Mouse (Mus musculus): ENCODE data around the gene Vdac1. TPM values are rescaled to one million over a fixed set of nuclear protein-coding genes. Genes with fewer than 3 reads are reported as not detected.
A peak's percentile ranks its signal among the peaks of the same experiment; 100 is the strongest.
"Not testable (repeated sequence)": the region's sequence is repeated elsewhere in the genome, so short reads cannot be mapped to it uniquely, and the experiment has no call there.

Vdac1 gene
- polyA plus RNA-seq, 1 experiment: 228 TPM

GRCm38 (mm10) chr11:52344991-52345777 is 15.5 kb upstream of the Vdac1 start:
- DNase-seq (ENCODE audit: low read depth): no peak
- TF ChIP-seq CTCF (IDR thresholded peaks at IDR 0.05; ENCODE audit: borderline replicate concordance, extremely low read depth, insufficient read depth, insufficient read length) (no peak), POLR2A (IDR thresholded peaks at IDR 0.05; ENCODE audit: borderline replicate concordance, extremely low read depth, insufficient read depth, insufficient read length, poor library complexity, severe bottlenecking) (no peak)

DNA sequence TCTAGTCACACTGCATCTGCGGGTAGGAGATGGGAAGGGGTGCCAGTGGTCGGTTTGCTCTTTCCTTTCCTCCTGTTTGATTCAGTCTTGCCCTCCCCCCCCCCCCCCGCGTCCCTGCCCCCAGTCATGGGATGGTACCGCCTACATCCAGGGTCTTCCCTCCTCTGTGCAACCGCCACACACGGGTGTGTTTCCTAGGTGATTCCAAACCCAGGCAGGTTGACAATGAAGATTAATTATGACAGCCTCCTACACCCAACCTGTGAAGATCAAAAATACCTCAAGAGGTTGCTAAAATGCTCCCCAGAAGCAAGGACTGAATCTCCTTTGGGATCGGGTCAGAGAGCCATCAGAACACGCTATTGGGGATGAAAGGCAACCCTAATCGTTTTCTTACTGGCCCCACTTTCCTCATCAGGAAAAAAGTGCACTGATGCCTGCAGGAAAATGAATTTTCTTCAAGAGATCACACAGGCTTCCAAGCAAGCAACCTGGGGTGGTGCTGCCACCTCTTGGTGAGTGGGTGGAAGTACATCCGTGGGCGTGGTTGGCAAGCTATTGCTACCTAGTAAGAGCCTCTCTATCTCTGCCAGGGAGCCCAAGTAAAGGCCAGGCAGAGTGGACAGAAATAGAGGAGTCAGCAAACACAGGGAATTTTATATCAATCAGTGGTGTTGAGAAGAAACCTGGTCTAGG is 14.6 kb upstream of the Vdac1 start:
- no peak for TF ChIP-seq POLR2A (IDR thresholded peaks at IDR 0.05; ENCODE audit: borderline replicate concordance, extremely low read depth, insufficient read depth, insufficient read length, poor library complexity, severe bottlenecking)
- TF ChIP-seq CTCF (IDR thresholded peaks at IDR 0.05; ENCODE audit: borderline replicate concordance, extremely low read depth, insufficient read depth, insufficient read length): peak; percentile 91
- peak; percentile 92 for DNase-seq (ENCODE audit: low read depth)

GRCm38 (mm10) chr11:52346635-52347005 is 14.0 kb upstream of the Vdac1 start:
- DNase-seq (ENCODE audit: low read depth): peak; percentile 74
- TF ChIP-seq POLR2A (IDR thresholded peaks at IDR 0.05; ENCODE audit: borderline replicate concordance, extremely low read depth, insufficient read depth, insufficient read length, poor library complexity, severe bottlenecking) (no peak), CTCF (IDR thresholded peaks at IDR 0.05; ENCODE audit: borderline replicate concordance, extremely low read depth, insufficient read depth, insufficient read length) (no peak)

- TF ChIP-seq CTCF (IDR thresholded peaks at IDR 0.05; ENCODE audit: borderline replicate concordance, extremely low read depth, insufficient read depth, insufficient read length) (no peak), POLR2A (IDR thresholded peaks at IDR 0.05; ENCODE audit: borderline replicate concordance, extremely low read depth, insufficient read depth, insufficient read length, poor library complexity, severe bottlenecking) (no peak)
- no peak for DNase-seq (ENCODE audit: low read depth)
Measured at GRCm38 (mm10) chr11:52348156-52348555, 12.5 kb upstream of the Vdac1 start.

DNA sequence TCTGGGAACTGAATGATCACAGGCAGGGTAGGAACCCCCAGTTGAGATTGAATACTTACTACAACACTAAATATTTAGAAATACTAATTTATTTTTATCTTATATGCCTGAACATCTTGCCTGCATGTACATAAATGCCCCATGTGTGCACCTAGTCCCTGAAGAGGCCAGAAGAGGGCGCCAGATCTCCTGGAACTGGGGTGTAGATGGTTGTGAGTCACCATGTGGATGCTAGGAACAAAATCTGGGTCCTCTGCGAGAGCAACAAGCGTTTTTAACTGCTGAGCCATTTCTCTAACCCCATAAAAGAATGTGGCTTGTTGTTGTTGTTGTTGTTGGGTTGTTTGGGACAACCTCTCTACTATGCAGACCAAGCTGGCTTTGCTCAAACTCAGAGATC is 11.9 kb upstream of the Vdac1 start:
- TF ChIP-seq CTCF (IDR thresholded peaks at IDR 0.05; ENCODE audit: borderline replicate concordance, extremely low read depth, insufficient read depth, insufficient read length): peak; percentile 10; the same call in 1 of the 2 replicates
- TF ChIP-seq POLR2A (IDR thresholded peaks at IDR 0.05; ENCODE audit: borderline replicate concordance, extremely low read depth, insufficient read depth, insufficient read length, poor library complexity, severe bottlenecking): no peak
- no peak for DNase-seq (ENCODE audit: low read depth)

DNA sequence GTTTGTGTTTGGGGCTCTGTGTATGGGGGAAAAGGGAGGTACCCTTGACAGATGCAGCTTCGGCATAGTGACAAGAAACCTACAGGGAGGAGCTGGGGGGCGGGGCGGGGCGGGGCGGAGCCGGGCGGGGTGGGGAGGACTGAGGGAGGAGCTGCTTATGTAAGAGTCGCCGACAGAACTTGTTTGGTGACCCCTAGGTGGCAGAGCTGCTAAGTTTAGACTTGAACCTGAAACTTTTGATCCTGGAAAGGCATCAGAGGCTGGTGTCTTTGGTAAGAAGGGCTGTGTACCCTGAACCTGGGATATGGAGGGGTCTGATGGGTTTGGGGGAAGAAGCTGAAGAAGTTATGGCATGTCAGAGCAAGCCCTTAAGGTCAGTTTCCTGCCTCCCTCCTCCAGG is 9.7 kb upstream of the Vdac1 start:
- no peak for TF ChIP-seq POLR2A (IDR thresholded peaks at IDR 0.05; ENCODE audit: borderline replicate concordance, extremely low read depth, insufficient read depth, insufficient read length, poor library complexity, severe bottlenecking)
- TF ChIP-seq CTCF (IDR thresholded peaks at IDR 0.05; ENCODE audit: borderline replicate concordance, extremely low read depth, insufficient read depth, insufficient read length): no peak
- peak; percentile 38 for DNase-seq (ENCODE audit: low read depth)

DNA sequence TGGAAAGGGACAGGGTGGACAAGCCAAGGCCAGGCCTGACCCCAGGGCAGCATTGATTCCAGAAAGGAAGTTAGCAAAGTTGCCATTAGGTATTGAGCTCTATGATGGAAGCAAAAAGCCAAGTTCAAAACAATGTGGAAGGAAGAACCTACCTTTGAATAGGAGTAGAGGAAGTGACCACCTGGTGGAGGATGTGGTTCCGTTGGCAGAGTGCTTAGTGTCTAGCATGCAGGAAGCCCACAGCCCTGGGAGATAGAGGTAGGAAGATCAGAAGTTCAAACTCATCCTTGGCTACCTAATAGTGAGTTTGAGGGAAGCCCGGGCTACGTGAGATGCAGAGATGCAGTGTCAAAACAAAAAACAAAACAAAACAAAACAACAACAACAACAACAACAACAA is 8.4 kb upstream of the Vdac1 start:
- no peak for TF ChIP-seq CTCF (IDR thresholded peaks at IDR 0.05; ENCODE audit: borderline replicate concordance, extremely low read depth, insufficient read depth, insufficient read length)
- no peak for TF ChIP-seq POLR2A (IDR thresholded peaks at IDR 0.05; ENCODE audit: borderline replicate concordance, extremely low read depth, insufficient read depth, insufficient read length, poor library complexity, severe bottlenecking)
- no peak for DNase-seq (ENCODE audit: low read depth)

DNA sequence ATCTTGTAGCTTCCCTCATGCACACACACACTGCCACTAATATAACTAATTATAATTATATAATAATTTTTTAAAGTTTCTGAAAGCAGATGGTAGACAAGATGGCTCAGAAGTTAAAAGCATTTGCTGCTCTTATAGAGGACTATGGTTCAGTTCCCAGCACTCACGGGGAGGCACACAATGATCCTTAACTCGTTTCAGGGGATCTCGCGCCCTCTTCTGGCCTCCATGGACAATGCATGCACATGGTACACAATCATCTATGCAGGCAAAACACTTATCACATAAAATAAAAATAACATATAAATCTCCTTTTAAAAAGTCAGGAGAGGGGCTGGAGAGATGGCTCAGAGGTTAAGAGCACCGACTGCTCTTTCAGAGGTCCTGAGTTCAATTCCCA is 6.0 kb upstream of the Vdac1 start:
- DNase-seq (ENCODE audit: low read depth): no peak
- TF ChIP-seq CTCF (IDR thresholded peaks at IDR 0.05; ENCODE audit: borderline replicate concordance, extremely low read depth, insufficient read depth, insufficient read length): 0 out of 2 replicates have a peak, but pooled peaks have one; percentile 3
- TF ChIP-seq POLR2A (IDR thresholded peaks at IDR 0.05; ENCODE audit: borderline replicate concordance, extremely low read depth, insufficient read depth, insufficient read length, poor library complexity, severe bottlenecking): no peak

GRCm38 (mm10) chr11:52355601-52356000 is 5.1 kb upstream of the Vdac1 start:
- no peak for DNase-seq (ENCODE audit: low read depth)
- TF ChIP-seq CTCF (IDR thresholded peaks at IDR 0.05; ENCODE audit: borderline replicate concordance, extremely low read depth, insufficient read depth, insufficient read length) (no peak), POLR2A (IDR thresholded peaks at IDR 0.05; ENCODE audit: borderline replicate concordance, extremely low read depth, insufficient read depth, insufficient read length, poor library complexity, severe bottlenecking) (no peak)

DNA sequence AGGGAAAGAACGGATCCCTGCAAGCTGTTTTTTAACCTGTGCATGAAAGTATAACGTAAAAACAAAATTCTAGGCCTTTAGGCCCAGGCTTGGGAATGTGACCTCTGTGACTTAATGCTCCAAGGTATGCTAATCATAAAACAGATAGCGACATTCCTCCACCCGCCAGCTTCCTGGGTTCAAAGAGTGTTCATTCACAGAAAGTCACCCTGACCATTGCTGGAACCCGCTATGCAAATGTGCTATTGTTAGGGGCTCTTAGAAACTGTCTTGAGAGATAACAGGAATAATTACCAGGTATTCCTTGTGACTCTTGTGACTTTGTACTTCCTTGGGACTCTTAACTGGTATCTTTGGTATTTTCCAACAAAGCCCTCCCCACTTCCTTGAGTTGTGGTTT is 3.6 kb upstream of the Vdac1 start:
- DNase-seq (ENCODE audit: low read depth): not testable (repeated sequence)

GRCm38 (mm10) chr11:52358520-52358919 is 2.1 kb upstream of the Vdac1 start:
- DNase-seq (ENCODE audit: low read depth): peak; percentile 73
- TF ChIP-seq POLR2A (IDR thresholded peaks at IDR 0.05; ENCODE audit: borderline replicate concordance, extremely low read depth, insufficient read depth, insufficient read length, poor library complexity, severe bottlenecking): no peak
- no peak for TF ChIP-seq CTCF (IDR thresholded peaks at IDR 0.05; ENCODE audit: borderline replicate concordance, extremely low read depth, insufficient read depth, insufficient read length)
